Mouse (Mus musculus) kidney, adult 9 months (tissue): ENCODE results near the gene Tdg.
A peak's percentile ranks its signal among the peaks of the same experiment; 100 is the strongest.

ENCODE experiments used
- DNase-seq: peaks from one replicate; pipeline ENCODE4 v3.0.0; 2022

Tdg gene

DNA sequence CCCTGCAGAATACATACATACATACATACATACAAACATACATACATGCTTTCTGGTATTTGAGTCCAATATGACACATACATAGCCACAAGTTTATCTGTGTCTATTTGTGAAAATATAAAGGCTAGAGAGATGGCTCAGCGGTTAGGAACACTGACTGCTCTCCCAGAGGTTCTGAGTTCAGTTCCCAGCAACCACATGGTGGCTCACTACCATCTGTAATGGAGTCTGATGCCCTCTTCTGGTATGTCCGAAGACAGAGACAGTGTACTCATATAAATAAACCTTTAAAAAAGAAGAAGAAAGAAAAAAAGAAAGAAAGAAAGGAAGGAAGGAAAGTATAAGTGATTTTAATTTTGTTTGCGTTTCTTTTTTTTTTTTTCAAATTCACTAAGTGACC lies 36.3 kb downstream of the Tdg start:
- DNase-seq, result no peak

DNA sequence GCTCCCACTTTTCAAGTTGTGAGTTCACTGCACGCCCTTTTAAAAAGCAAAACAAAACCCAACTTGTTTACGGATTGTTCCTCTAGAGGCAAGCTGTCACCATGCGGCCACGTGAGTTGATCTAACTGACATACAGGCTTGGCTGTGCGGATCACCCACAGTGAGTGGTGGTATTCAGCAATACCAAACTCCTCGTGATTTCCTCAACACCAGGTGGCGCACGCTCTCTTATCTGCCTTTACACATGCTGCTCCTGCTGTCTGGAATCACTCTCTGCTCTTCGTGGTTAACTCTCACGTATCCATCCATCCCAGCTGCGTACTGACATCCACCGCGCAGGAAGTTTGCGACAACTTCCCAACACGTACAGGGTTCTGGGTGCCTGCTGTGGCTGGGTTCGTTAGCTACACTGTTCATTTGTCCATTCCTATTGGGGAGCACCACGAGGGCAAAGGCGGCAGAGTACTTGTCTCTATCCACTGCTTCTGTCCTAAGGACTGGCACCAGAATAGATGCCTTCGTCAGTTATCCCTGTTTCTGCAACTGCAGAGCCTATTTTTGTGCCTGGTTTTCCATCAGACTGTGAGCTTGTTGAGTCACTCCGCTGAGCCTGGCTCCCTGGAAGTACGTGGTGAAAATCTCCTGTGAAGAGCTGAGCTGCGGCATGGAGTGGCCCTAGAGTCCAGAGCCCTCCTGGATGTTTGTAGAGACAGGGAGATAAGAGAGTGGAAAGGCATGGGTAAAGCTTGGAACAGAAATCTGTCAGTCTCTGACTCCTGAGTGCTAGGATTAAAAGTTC lies 37.0 kb downstream of the Tdg start:
- DNase-seq, result peak; percentile 87

DNA sequence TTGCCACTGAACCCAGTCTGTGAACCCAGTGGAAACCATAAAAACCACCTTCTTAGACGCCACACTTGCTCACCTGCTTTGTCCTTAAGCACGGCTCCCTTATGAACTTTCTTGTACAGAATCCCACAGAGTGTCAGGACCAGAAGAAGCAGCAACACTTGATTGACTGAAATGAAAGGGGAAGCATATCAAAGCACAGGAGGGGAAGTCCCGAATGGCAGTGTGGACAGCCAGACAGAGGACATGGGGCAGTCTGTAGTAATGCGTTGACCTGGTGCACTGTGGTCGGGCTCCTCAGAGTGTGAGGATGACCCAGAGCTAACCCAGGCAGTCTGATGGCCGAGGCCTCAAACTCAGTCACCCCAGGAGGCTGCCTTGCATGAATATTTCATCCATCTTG lies 40.6 kb downstream of the Tdg start:
- DNase-seq, result no peak

DNA sequence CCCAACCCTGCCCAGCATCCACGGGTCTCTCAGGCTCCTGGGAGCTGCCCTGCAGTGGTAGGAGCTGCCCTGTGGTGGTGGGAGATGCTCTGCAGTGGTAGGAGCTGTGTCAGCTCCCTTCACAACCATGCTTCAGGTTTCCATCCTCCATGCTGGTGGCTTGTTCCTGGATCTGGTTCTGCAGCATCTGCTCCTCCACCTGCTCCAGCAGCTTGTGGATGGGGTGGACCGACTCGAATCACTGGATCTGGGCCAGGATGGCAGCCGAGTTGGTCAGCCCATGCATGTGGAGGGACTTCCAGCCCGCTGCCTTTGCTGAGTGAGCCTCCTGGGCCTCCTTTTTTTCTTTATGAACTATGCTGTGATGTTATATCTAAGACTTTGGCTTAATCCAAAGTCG lies 47.3 kb downstream of the Tdg start:
- DNase-seq, result no peak

DNA sequence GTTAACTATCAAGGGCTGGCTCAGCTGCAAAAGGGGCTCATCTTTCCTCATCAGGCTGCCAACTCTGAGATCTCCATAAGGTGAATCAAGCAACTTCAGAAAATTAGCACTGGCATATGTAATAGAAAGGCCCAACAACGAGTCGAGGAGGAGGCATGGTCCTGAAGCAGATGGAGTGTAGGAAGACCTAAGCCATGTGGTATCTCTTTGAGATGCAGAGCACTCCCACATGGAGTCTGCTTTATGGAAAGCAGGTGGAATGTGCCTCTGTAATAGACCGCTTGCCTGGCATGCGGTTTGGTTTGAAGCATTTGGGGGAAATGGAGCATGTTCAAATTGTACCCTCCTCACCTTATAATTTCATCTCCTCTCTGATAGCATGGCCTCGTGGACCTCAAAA lies 51.1 kb downstream of the Tdg start:
- DNase-seq, result no peak

DNA sequence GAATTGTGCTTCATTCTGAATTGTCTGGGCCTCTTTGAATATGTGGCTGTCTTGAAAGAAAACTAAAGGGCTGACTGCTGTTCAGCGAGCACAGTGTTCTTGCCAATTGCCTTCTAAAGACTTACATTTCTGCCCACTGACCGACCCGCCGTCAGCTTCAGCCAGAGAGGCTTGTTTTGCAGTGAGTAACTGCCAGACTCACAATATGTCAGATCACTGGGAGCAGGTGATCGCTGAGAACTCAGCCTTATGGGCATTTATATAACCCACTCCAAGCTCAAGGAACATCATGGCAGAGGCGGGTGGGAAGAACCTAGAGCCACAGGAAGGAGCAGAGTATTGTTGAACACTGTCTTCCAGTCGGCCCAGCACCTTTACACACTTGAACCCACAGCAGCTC lies 52.0 kb downstream of the Tdg start:
- DNase-seq, result no peak

DNA sequence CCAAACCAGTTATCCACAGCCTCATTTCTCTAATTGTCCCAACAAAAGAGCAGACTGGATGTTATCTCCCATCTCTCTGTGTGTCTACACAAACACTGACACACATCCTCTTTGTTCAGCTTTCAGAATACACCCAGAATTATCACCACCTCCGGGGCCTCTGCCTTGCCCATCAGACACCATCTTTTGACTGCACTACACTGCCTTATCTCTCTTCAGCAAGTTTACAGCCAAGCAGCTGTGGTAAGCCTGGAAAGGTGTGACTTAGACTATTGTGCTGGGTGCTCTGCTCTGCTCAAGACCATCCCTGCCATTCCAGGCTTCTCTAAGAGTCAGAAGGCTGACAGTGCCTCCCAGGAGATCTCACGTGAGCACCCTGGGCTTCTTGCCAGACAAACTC lies 55.8 kb downstream of the Tdg start:
- no peak for DNase-seq

DNA sequence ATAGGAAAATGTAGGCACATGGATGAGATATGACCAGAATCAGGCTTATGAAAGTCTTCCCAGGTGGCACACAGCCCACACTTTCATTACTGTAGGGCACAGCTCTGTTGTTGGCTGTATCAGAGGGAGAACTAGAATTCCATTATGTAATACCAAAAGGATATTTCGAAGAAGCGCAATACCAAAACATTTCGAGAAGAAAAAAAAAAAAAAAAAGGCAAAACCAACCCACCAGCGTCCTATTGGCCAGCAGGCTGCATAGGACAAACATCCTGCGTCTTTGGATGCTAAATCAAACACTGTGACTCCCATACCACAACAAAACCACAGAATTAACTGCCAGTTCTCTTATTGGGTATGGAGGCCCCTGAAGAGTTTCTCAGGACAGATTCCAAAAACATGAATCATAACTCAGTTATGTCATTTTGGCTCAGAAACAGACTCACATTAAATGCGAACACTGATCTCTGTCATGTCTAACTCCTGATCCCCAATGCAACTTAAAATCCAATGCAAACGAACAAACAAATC lies 60.1 kb downstream of the Tdg start:
- no peak for DNase-seq

DNA sequence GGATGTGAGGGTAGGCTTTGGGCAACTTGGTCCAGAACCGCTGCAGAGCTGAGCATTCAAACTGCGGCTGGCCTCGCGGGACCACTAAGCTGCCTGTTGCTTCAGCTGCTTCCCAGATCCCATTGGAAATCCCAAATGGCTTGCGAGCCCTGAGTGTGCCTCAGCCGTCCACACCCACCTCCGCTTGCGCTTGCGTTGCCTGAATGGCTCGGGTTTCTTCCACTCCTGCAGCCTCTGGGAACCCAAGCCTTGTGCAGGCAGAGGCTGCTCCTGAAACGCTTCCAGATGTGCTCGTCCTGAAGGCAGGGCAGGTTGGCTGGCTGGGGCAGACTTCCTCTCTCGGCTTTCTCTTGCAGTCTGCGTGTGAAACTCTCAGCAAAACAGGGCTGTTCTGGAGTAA lies 60.9 kb downstream of the Tdg start, which contains the start of gene Glt8d2:
TSS of gene Glt8d2 (minus strand) at position 157 of the 400 bp plus-strand sequence.
- peak; percentile 13 for DNase-seq

DNA sequence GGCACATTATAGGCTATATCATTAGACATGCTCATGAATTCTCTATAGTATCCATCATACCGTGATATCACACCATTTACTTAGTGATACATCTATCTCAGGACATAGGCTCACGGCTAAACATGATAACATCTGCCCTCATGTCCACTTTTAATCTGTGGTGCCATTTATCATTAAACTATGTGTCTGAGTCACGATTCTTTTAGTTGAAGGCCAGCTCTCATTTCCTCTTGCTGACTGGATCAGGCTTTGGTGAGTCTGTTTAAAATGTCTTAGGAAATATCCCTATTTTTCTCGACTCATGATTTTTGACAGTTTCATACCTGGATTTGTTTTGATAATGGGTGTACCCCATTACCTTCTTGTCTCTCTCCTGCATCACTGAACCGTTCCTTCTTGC lies 66.3 kb downstream of the Tdg start, which contains the start of gene Hcfc2:
TSS of gene Hcfc2 (plus strand) at position 205 of the 400 bp plus-strand sequence.
- no peak for DNase-seq

DNA sequence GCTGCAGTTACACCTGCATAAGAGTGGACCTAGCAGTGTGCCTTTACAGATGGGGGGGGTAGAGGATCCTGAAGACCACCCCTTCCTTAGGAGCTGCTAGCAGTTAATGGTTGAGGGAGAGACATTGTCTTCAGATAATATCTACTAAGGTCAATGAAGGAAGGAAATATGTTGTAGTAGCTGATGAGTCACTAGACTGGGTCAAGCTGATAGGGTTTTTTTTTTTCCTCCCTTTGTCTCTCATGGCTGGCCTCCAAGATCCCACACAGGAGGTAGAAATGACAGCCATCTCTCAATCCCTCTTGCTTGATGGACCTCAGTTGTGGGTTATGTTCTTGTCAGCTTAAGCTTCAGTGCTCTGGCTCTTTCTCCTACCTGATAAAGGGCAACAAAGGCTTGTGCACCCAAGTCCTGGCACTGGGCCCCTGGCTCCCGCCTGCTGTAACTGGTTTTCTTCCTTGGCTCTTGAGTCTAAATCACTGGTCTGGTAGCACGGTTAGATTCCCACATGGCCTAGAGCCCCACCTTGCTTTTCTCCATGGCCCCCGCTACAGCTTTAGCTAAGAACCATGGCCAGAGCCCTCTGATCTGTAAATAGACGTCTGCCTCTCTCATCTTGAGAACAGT lies 66.9 kb downstream of the Tdg start:
- no peak for DNase-seq

DNA sequence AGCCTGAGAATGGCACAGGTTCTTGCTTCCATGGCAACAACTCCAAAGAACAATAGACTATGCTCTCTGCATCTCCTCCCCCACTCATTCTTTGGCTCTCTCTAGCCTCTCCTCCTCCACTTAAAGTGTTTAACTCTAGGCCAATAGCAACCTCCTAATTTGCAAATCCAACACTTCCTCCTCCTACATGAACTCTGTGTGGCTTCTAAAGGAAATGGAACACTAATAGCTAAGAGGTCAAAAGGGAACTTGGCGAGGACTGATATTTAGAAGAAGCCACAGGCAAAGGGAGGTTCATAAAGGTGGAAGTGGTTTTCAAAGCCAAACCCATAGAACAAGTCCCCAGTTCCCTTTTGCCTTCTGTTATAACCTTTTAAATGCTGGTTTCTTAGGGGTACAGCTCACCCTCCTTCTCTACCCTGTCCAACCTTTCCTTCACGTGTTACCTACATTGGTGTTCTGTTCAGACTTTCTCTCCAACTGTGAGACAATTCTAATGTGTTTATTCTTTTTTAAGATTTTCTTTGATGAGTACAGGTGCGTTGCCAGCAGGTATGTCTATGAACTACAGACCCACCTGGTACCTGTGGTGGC lies 67.8 kb downstream of the Tdg start:
- peak; percentile 29 for DNase-seq

DNA sequence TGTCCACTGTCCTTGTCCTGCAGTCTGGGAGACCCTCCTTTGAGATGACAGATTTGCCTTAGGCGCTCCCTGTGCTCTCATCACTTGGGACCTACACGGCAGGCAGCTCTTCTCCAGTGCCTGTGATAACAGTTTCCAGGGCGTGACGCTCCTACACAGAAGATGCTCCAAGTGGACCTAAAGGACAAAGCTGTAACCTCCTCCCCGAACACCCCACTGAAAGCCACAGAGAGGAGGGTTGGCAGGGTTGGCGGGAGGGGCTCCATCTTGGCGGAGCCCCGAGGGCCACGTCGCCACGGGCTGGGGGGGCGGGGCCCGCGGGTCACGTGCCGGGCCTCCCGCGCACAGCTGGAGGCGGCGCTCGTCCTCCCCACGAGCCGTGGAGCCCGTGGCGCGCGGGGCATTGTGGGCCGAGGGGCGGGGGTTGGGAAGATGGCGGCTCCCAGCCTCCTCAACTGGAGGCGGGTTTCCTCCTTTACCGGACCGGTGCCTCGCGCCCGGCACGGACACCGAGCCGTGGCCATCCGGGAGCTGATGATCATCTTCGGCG lies 69.2 kb downstream of the Tdg start:
- peak; percentile 85 for DNase-seq

DNA sequence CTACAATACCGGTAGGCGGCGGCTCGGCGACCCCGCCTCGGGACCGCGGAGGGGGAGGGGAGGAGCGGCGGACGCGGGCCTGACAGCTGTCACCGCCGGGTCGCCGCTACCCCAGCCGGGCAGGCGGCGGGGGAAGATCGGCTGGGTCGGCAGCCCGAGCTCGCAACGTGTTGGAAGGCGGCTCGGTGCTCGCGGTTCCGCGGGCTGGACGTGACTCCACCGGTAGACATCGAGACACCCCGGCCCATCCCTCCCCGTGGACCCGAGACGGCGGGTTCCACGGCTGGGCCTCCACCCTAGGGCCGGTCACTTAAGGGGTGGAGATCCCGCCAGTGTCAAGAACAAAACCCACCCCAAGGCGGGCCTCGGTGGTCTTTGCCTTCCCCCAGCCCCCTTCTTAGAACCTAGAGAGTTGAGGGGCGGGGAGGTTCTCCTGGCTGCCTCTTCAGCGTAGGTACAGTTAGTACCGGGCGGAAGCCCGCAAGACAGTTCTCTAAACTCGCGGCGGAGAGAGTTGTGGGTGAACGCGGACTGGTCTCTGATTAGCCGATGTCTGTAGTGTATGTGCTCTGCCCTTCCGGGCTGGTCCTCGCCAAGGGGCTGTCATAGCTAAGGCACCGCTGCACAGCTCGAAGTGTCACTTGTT lies 69.8 kb downstream of the Tdg start:
- peak; percentile 13 for DNase-seq
